ENCODE assay signal across 8 mouse cellular contexts in the genomic region with DNA sequence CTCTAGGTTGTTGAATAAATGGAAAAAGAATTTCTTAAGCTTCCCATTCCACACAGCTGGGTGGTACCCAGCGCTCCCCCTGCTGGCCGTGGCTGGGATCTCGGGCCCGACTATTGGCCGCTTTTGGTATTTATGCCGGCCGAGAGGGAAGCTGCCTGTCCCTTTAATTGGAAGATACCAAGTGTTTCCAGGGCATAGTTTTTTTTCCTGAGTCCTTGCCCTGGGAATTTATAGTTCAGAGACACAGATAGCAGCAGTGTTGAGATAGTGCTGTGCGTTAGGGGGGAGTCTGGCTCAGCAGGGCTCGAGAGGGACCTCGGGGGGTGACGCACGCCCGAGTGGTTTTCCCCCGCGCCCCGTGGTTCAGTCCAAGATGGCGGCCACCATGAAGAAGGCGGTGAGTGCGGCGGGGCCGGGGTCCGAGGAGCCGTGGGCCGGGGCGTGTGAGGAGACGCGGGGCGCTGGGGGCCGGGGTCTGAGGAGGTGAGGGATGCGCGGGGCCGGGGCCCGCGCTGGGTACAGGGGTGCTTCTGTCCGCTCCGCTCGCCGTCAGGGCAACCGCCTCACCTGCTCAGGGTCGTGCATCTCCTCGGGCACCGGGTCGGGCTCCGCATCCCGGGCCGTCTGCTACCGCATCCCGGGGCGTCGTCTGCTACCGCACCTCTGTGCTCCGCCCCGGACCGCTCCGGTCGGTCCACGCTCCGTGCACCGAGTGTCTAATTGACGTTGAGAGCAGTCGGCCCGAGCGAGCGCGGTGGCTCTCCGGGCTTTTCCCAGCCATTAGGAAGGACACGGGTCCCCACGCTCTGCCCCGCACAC. TPM values are rescaled to one million over a fixed set of nuclear protein-coding genes. Genes with fewer than 3 reads are reported as not detected.
DNase-seq lines count a peak whose midpoint lies in the region; ATAC-seq lines count a peak whose summit lies in the region.

No protein-coding gene starts in this region.

- peaks cover 35% of the 10 kb centered on the region for H3K4me1 ChIP-seq in forebrain, embryonic 10.5 days
- H3K4me1 ChIP-seq in heart, embryonic 16.5 days (ENCODE audit: control insufficient read depth, insufficient read depth, low read length) = peaks cover 22% of the 10 kb centered on the region
- H3K4me1 ChIP-seq in liver, embryonic 15.5 days (replicated peaks) = peaks cover 35% of the 10 kb centered on the region
- H3K4me1 ChIP-seq in neural tube, embryonic 12.5 days = peaks cover 24% of the 10 kb centered on the region

- peak overlapping the region; percentile 95 for H3K9ac ChIP-seq in heart, embryonic 16.5 days (ENCODE audit: low read length)
- H3K9ac ChIP-seq in liver, embryonic 15.5 days = peak overlapping the region; percentile 81
- peak overlapping the region; percentile 91 for H3K9ac ChIP-seq in neural tube, embryonic 12.5 days

- H3K9me3 ChIP-seq in forebrain, embryonic 10.5 days = no peaks in the 10 kb centered on the region
- H3K9me3 ChIP-seq in heart, embryonic 16.5 days (replicated peaks; ENCODE audit: control insufficient read depth, low read length) = no peaks in the 10 kb centered on the region
- H3K9me3 ChIP-seq in liver, embryonic 15.5 days (replicated peaks) = no peaks in the 10 kb centered on the region
- no peaks in the 10 kb centered on the region for H3K9me3 ChIP-seq in neural tube, embryonic 12.5 days

- H3K27ac ChIP-seq in forebrain, embryonic 10.5 days = peak overlapping the region; percentile 100
- peak overlapping the region; percentile 85 for H3K27ac ChIP-seq in heart, embryonic 16.5 days (ENCODE audit: low read length)
- H3K27ac ChIP-seq in liver, embryonic 15.5 days (replicated peaks) = peak overlapping the region; percentile 74
- H3K27ac ChIP-seq in neural tube, embryonic 12.5 days = no peak overlapping the region

- peak overlapping the region; percentile 87 for H3K4me2 ChIP-seq in heart, embryonic 16.5 days (ENCODE audit: low read depth, low read length)
- H3K4me2 ChIP-seq in liver, embryonic 15.5 days = peak overlapping the region; percentile 79
- H3K4me2 ChIP-seq in neural tube, embryonic 12.5 days (replicated peaks) = peak overlapping the region; percentile 82

- 0% methylated on average over 69 of the region's 69 CpGs for WGBS in forebrain, embryonic 10.5 days
- under 1% methylated on average over 55 of the region's 69 CpGs for WGBS in heart, embryonic 16.5 days
- under 1% methylated on average over 69 of the region's 69 CpGs for WGBS in liver, embryonic 15.5 days (ENCODE audit: insufficient replicate concordance)
- WGBS in neural tube, embryonic 12.5 days = under 1% methylated on average over 68 of the region's 69 CpGs

- peak; percentile 80 for DNase-seq in c-Kit-negative CD71-positive TER-119-positive erythroid progenitor cells, embryonic 14.5 days (ENCODE audit: low read depth, low spot score)
- peak; percentile 90 for DNase-seq in forebrain, embryonic 10.5 days (ENCODE audit: extremely low spot score, low spot score)
- peak; percentile 92 to 96 for DNase-seq in kidney, postnatal 36 days
- DNase-seq in telencephalon, adult 2 months (ENCODE audit: low read depth, low spot score) = peak; percentile 79

- H3K27me3 ChIP-seq in forebrain, embryonic 10.5 days (ENCODE audit: poor library complexity, severe bottlenecking) = no peaks in the 10 kb centered on the region
- H3K27me3 ChIP-seq in heart, embryonic 16.5 days (ENCODE audit: control insufficient read depth, insufficient read depth, low read length) = peaks cover 14% of the 10 kb centered on the region
- H3K27me3 ChIP-seq in liver, embryonic 15.5 days = no peaks in the 10 kb centered on the region
- no peaks in the 10 kb centered on the region for H3K27me3 ChIP-seq in neural tube, embryonic 12.5 days (replicated peaks)

- H3K36me3 ChIP-seq in forebrain, embryonic 10.5 days (replicated peaks) = peaks cover 23% of the 10 kb centered on the region
- H3K36me3 ChIP-seq in heart, embryonic 16.5 days (ENCODE audit: control insufficient read depth, insufficient read depth) = peaks cover 5% of the 10 kb centered on the region; the same call in 1 of the 2 replicates
- peaks cover 6% of the 10 kb centered on the region for H3K36me3 ChIP-seq in liver, embryonic 15.5 days (replicated peaks)
- H3K36me3 ChIP-seq in neural tube, embryonic 12.5 days = peaks cover 3% of the 10 kb centered on the region; the same call in 1 of the 2 replicates

- peak overlapping the region; percentile 97 for H3K4me3 ChIP-seq in forebrain, embryonic 10.5 days
- peak overlapping the region; percentile 94 for H3K4me3 ChIP-seq in heart, embryonic 16.5 days (ENCODE audit: low read length)
- H3K4me3 ChIP-seq in liver, embryonic 15.5 days (replicated peaks) = peak overlapping the region; percentile 93
- H3K4me3 ChIP-seq in neural tube, embryonic 12.5 days = peak overlapping the region; percentile 95

- peak; percentile 90 for ATAC-seq in CD4-positive, CD25-positive, alpha-beta regulatory T cell, adult 4 months
- peak; percentile 69 for ATAC-seq in heart, embryonic 16.5 days (replicated peaks; ENCODE audit: extremely low read depth, insufficient read depth, low FRiP score)
- peak; percentile 79 for ATAC-seq in liver, embryonic 15.5 days (ENCODE audit: insufficient read depth)
- peak; percentile 74 for ATAC-seq in neural tube, embryonic 12.5 days (ENCODE audit: low FRiP score, low read depth)

RNA-seq across cellular contexts. Expression of gene Cyp24a1, which starts 14.3 kb away (rescaled TPM):
- polyA plus RNA-seq in CD4-positive, CD25-positive, alpha-beta regulatory T cell, adult 4 months (2017; shearing (Covaris generic)) = not detected
- 0.05 TPM in 1 of 2 replicates, not detected in the other for polyA plus RNA-seq in forebrain, embryonic 10.5 days (2016; fragmentation: Nextera tagmentation; extraction: Ambion mirVana)
- polyA plus RNA-seq in heart, embryonic 16.5 days (2015; fragmentation: Nextera tagmentation; extraction: Ambion mirVana) = 0.04 TPM in 1 of 2 replicates, not detected in the other
- not detected in 2 replicates for polyA plus RNA-seq in liver, embryonic 15.5 days (2015; fragmentation: Nextera tagmentation; extraction: Ambion mirVana)
- 0.05 TPM in 2 replicates for polyA plus RNA-seq in neural tube, embryonic 12.5 days (2016; fragmentation: Nextera tagmentation; extraction: Ambion mirVana)

RNA-seq across cellular contexts. Expression of gene Pfdn4, which starts 15.1 kb away (rescaled TPM):
- 10 to 100 TPM; 40.0 to 52.4 TPM for polyA plus RNA-seq in CD4-positive, CD25-positive, alpha-beta regulatory T cell, adult 4 months (2017; shearing (Covaris generic))
- polyA plus RNA-seq in forebrain, embryonic 10.5 days (2016; fragmentation: Nextera tagmentation; extraction: Ambion mirVana) = 94.0 and 98.9 TPM in 2 replicates
- 31.3 and 43.5 TPM in 2 replicates for polyA plus RNA-seq in heart, embryonic 16.5 days (2015; fragmentation: Nextera tagmentation; extraction: Ambion mirVana)
- 21.9 and 29.2 TPM in 2 replicates for polyA plus RNA-seq in liver, embryonic 15.5 days (2015; fragmentation: Nextera tagmentation; extraction: Ambion mirVana)
- polyA plus RNA-seq in neural tube, embryonic 12.5 days (2016; fragmentation: Nextera tagmentation; extraction: Ambion mirVana) = 145 and 147 TPM in 2 replicates
